Mouse (Mus musculus): ENCODE measurements around the gene Rsu1.

Gene Rsu1

DNA sequence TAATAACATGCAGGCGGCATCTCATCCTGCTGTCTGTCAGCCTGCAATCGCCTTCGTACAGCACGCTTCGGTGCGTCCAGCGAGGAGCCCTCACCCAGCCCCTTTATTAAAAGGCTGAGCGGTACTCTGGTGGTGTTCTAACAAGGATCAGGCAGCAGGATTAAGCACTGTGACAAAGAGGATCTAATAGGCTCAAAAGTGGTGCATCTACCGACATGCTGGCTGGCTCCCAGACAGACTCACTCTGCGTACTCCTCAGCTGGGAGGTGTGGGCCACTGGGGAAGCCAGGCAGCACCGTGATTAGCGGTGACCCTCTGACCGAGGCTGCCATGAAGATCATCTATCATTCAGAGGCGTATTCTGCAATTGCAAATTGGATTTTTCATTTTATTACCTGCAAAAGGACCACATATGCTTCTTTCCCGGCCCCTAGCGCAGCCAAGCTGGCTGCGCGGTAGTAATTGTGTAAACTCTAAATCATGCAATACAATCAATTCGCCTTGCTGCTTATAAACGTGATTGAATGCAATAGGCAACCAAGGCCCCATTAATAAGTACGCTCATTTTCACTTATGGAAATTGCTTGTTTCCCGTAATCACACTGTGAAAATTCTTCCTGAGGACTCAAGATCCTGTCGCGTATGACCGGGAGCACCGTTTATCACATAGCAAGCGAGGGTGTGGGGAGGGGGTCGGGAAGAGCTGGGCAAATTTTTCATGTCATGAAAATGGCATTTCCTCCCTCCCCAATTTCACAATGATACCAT, 95.5 kb downstream of the Rsu1 start:
- in situ Hi-C loops (cut with MboI; ENCODE audit: unreplicated experiment in 2 of 2): no loop called here

DNA sequence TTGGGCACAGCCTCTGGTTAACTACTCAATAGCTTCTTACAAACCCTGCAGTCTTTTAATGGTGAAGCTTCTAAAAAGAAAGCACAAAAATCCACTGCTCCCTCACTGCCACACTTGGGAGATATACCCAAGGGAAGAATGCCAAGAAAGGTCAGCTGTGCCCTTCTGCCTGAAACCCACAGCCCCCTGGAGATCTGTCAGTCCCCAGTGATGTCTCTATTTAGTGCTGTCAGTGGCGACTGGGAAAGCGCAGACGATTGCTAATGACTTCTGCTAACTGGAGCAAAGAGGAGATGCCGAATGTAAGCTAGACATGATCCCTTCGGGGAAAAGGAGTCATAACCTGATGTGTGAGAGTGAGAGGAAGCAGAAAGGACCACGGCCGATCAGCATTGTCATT, 96.8 kb downstream of the Rsu1 start:
- in situ Hi-C loops (cut with MboI; ENCODE audit: unreplicated experiment in 2 of 2): no loop called here

DNA sequence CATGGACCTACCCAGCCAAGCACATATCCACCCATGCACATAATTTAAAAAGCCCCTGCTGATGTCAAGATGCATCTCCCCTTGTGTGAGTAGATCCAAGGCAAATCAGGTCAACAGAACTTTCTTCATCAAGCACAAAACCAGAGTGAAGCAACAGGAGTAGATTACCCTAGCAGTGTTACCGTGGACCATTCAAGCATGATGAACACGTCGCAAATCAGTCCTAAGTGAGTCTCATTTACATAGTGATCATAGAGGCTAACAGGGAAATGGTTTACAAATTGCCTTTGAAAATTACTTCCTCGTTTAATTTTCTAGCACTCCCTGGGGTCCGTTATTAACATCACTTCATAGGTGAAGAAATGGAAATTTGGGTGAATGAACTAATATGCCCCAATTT, 100.6 kb downstream of the Rsu1 start:
- in situ Hi-C loops (cut with MboI; ENCODE audit: unreplicated experiment in 2 of 2): no loop called here

DNA sequence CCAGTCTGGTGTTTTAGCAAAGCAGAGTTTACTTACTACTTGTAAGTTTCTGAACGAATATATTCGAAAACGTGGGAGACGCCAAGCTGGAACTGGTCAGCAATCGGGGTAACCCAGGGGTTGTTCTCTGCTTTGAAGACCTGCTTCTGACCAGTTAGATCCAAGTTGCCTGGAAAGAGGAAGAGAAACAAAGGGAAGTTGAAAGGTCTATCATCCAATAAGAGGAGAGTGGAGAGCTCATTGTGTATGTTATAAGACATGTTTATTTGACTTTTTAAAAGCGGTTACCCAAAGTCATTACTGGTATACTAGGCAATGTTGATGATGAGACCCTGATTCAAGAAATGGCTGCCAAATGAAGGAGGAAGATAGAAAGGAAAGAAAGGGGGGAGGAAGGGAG, 101.3 kb downstream of the Rsu1 start:
- in situ Hi-C loops (cut with MboI; ENCODE audit: unreplicated experiment in 2 of 2): no loop called here

DNA sequence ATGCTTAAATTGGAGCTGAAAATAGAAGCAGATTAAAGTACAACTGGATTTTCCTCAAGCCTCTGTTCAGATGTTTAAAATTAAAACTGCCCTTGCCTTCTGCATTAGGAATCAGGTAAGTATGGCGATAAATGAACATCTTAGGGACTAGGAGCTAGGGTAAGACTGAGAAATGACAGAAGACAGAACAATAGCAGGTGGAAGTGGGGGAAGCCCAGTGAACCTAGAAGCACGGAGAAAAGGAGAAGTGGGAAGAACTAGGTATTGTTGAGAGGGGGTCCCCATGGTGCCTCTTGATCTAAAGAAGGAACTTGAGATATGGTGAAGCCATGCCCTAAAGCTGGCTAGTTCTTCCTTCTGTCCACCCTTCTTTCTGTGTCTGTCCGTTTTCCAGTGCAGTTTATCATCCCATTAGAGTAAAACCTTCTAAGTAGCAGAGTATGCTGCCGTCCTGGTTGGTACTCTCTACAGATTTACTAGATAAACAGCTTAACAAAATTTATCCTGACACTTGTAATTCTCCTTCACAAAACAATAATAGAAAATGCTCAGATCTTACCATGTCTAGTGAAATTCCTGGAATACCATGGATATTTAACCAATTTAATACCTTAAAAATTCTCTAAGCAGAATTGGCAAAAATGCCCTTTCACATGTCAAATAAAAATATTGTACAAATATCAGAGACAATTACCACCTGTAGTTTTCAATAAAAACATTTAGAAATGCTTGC, 101.9 kb downstream of the Rsu1 start:
- in situ Hi-C loops (cut with MboI; ENCODE audit: unreplicated experiment in 2 of 2): no loop called here

DNA sequence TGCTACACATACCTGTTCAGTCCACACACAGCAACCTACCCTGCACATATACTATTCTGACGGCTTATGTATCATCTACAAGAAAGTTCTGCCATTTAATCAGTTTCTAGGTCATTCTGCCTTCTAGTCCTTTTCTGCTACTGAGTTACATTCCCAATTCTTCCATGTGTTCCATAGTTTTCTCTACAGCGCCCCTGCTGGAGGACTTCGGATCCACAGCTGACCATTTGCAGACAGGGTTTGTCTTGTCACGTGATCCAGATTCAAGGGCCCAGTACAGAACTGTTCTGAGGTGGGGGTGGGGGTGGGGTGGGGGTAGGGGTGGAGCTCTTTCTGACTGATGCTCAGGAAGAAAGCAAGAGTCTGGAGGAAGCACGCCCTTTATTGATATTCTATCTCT, 102.5 kb downstream of the Rsu1 start:
- in situ Hi-C loops (cut with MboI; ENCODE audit: unreplicated experiment in 2 of 2): no loop called here

DNA sequence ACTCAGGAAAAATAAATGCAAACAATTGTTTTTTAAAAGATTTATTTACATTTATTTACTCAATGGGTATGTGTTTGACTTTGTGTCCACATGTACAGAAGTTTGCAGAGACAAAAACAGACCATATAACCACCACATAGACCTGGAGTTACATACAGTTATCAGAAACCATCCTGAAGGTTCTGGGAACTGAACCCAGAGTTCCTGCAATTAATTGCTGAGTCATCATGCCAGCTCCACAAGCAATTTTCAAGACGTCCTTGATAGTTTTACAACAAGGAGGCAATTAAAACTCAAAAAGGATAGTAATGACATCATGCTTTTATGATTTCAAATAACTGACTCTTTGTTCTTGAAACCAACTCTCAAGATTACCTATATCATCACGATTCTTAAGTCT, 109.5 kb downstream of the Rsu1 start:
- in situ Hi-C loops (cut with MboI; ENCODE audit: unreplicated experiment in 2 of 2): no loop called here

DNA sequence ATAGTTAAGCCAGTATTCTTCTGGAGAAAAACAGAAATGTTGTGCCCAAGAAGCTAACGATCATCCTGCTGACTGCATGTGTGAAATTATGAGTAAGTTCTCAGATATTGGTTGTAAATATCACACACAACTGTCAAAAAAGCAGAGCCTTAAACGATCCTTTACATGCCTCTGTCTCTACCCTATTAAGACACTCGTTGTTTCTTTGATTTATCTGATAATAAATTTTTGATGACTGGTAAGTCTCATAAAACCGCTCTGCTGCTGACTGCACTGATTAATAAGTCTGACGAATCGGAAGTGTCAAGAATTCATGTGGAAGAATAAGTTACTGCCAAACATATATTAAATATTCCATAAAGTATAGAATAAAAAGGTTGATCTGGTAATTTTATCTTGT, 126.0 kb downstream of the Rsu1 start:
- in situ Hi-C loops (cut with MboI; ENCODE audit: unreplicated experiment in 2 of 2): no loop called here

DNA sequence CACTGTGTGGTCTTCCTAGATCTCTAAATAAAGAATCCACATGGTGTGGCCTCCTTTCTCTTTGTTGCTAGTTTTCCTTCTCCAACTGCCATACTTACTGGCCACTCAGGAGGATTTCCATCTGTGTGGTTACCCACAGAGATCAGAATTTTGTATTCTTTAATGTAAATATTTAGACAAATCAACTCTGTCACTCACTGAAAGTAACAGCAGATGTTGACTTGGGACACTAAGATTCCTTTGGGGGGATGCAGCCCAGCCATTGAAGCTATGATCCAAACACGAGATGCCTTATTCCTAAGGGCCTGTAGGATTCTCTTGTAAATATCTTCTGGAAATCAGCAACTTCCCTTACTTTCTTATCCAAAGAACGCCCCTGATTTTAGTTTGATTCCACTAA, 136.3 kb downstream of the Rsu1 start:
- in situ Hi-C loops (cut with MboI; ENCODE audit: unreplicated experiment in 2 of 2): no loop called here

DNA sequence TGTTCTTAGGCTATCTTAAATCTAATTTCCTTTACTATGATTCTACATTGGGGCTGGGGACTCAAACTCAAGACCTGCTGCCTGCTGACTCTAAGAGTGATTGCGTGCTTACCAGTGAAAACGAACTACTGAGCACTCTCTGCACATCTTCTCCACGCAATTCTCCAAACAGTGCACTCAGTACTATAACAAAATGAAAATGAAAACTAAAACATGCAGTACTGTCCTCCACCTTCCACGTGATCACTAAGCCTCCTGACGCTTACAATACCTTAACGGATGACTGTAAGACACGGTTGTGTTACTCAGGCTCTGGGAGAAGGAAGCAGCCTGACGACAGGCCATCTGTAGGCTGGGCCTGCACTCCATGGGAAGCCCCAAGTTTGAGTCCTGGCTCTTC, 138.4 kb downstream of the Rsu1 start:
- in situ Hi-C loops (cut with MboI; ENCODE audit: unreplicated experiment in 2 of 2): no loop called here

DNA sequence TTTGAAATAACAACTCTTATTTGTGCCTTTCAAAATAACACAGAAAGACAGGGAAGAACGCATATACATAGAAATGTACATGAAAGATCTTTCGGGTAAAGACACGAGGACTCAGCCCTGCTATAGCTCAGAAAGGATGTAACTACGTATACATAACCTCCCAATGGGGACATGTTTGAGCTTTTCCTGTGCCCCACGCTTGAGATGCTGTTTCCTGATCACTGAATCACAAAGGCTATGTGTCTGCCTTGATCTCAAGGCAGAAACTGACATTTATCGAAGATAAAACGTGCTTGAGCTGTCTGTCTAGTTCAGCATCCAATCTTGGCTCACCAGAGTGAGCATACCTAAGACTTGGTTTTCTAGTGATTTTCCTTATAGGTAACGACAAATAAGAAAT, 138.8 kb downstream of the Rsu1 start:
- in situ Hi-C loops (cut with MboI; ENCODE audit: unreplicated experiment in 2 of 2): no loop called here

DNA sequence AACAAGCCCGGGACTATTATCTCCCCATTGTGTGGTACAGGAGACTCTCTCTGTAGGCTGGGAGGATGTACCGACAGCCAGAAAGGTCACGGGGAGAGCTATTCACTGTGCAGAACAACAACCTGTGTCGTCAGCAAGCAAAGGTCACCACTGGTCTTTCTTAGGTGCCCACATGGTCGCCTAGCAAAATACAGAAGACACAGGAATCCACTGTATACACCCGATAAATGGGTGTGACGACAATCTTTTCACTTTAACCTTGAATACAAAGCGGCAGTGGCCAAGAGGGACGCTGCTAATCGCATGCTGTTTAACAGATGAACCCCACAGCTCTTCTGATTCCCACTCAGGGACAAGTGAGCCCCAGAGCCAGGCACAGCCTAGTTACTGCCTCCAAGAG, 141.4 kb downstream of the Rsu1 start:
- in situ Hi-C loops (cut with MboI; ENCODE audit: unreplicated experiment in 2 of 2): no loop called here

DNA sequence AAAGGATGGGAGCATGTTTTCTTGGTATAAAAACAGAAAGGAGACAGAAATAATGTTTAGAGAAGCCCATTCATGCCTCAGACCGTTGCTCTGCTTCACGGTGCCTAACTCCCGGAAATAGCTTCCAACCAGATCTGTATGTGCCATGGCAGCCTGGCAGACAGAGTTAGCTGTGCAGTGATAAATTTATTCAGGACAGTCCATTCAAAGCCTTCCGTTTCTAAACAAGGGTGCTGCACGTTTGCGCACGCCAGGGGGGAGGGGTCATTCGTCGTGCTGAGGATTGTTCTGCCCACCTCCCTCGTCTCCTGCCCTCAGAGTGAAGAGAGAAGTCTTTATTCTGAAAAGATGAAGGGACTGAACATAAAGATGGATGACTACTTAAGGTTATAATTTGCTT, 141.9 kb downstream of the Rsu1 start:
- in situ Hi-C loops (cut with MboI; ENCODE audit: unreplicated experiment in 2 of 2): no loop called here

DNA sequence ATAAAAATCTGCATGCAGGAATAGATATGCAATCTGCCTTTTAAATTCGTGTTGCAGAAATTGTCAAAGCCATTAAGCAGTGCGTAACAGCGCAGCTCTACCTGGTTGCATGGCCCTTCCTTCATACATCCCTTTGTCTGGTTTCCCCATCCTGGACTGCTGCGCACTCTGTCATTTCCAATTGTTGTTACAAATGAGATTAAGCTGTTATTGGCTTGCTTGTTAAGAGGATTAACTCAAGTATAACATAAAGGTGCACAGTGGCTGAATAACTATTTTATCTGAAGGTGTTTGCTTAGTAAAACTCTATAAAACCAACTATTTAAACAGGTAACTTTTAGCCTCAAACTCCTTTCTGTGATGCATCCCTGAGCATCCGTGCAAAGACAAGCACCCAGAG, 150.8 kb downstream of the Rsu1 start:
- in situ Hi-C loops (cut with MboI; ENCODE audit: unreplicated experiment in 2 of 2): no loop called here

DNA sequence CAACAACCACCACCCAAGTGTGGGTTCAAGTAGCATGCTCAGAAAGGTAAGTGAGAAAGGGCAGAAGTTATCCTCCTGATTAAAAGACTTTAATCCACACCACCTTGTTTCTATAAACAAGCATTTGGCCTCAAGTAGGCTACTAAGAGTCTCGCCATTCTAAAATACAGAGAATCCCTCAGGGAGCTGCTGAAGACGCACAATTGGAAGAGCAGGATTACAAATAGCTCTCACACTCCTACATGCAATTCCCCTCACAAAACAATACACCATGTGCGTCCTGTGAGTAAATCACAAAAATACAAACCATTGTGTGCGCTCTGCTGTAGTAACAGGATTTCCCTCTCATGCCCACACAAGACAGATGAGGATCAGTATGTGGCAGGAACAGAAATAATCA, 153.3 kb downstream of the Rsu1 start:
- in situ Hi-C loops (cut with MboI; ENCODE audit: unreplicated experiment in 2 of 2): no loop called here

DNA sequence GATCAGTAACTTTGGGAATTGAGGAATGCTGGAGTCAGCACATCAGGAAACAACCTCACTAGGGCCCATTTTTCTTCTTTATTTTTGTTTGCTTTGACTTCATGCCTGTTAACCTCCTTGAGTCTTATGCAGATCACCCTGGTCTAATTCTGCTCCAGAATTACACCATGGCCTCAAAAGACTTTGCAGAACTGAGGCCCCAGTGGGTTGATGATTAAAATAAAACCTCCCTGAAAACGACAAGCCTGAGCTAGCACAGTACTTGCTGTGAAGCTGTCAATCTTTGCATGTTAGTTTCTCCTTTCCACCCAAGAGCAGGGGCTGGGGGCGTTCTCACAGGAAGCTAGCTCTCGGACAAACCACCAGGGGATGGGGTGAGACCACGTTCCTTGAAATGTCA, 164.7 kb downstream of the Rsu1 start:
- in situ Hi-C loops (cut with MboI; ENCODE audit: unreplicated experiment in 2 of 2): no loop called here

DNA sequence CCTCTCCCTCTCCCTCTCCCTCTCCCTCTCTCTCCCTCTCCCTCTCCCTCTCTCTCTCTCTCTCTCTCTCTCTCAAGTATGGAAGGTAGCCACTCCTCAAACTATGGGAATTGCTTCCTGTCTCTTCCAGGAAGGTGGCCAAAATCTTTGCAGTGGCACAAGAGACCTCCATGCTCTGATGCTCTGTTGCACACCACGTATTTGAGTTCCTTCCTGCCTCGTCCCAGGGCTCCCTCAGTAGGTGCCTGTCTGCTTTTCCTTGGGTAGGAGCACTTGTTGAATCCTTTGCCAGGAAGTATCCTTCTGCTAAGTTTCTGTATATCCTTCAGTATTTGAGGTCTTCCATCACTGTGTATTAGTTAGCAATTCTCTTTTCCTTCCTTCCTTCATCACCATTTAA, 166.8 kb downstream of the Rsu1 start:
- in situ Hi-C loops (cut with MboI; ENCODE audit: unreplicated experiment in 2 of 2): no loop called here

DNA sequence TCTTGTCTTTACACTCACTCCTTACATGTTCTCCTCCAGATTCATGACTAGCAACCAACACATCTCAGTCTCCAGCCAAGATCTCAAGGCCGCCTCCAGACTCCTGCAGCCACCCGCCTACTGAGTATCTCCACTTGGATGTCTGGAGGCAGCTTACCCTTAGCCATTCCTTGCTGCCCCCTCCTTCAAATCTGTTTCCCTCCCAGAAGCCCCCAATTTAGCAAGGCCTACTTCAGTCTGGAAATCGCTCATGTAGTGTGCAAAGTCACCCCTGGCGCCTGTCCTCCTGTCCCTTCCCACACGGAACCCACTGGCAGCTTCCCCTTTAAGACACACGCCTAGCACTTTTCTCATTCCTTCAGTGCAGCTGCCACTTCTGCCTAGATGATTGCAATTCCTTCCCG, 167.4 kb downstream of the Rsu1 start:
- in situ Hi-C loops (cut with MboI; ENCODE audit: unreplicated experiment in 2 of 2): no loop called here

DNA sequence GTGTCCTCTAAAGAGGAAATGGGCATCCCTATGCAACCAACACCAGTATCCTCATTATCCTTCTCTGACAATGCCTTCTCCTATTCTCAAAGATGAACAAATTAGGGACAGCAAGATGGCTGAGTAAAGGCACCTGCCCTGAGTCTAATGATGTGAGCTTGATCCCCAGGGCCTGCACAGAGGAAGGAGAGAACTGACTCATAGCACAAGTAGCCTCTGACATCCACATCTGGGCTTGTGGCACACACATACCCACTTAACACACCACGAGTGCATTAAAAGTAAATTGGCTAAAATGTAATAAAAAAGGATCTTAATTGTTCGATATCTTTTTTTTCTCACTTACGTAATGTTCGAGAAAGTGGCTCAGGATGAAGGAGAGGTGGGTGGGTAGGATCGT, 177.2 kb downstream of the Rsu1 start:
- in situ Hi-C loops (cut with MboI; ENCODE audit: unreplicated experiment in 2 of 2): no loop called here

DNA sequence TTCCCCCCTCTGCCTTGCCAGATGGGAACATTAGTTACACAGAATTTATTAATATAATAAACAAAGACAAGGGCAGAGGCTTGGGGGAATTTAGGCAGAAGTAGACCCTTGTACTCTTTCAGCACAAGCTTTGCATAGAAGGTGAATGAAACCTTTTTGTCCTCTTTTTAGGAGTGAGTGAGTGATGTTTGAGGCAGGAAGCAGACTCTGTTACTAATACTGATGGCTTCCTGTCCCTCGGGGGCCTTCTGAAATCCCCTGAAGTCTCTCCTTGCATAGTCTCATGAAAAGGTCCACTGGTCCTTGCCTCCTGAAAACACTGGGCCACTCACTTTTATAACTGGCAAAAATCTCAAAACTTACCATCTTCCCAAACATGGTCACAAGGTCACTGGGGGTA, 177.6 kb downstream of the Rsu1 start:
- in situ Hi-C loops (cut with MboI; ENCODE audit: unreplicated experiment in 2 of 2): no loop called here

DNA sequence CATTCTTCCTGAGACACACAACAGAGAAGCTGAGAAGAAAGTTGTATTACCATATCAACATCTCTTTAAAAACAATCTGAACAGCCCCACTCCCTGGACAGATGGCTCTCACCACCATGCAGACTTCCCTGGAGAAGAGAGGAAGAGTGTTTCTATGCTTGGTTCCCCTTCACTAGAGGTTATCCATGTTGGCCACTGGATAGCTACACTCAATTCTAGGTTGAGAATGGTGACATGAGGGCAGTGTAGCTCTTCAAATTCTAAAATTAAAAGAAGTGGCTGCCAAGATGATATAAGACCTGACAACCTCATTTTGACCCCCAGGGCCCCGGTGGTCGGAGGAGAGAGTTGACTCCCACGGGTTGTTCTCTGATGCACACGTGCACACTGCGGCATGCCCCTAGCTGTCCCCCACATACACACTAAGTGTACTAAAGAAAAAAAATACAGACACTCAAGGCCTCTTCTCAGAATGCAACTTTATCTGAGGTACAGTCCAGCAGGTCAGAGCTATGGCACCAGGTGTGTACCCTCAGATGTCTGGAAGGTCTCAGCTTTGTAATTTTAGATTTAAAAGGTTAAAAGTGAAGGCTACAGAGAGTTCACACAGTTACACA, 179.7 kb downstream of the Rsu1 start:
- in situ Hi-C loops (cut with MboI; ENCODE audit: unreplicated experiment in 2 of 2): no loop called here

DNA sequence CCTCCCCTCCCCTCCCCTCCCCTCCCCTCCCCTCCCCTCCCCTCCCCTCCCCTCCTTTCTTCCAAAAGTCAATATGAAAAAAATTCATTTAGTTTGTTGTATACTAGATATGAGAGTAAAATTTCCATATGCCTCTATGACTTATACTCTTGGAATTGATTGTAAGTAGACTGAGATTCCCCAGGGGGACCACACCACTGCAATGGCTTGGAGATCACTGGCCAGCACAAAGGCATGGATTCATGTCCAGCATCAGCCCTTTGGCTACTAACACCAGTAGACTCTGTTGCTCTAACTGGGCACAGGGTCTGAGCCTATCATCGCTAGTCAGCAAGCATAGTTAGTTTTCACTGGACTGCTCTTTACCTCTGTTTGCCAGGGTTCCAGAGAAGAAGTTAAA, 180.4 kb downstream of the Rsu1 start:
- in situ Hi-C loops (cut with MboI; ENCODE audit: unreplicated experiment in 2 of 2): no loop called here

All from v-Abl transformed pro-B cells (cell line).